Mouse (Mus musculus): ENCODE data around the gene B130006D01Rik. TPM values are rescaled to one million over a fixed set of nuclear protein-coding genes. Genes with fewer than 3 reads are reported as not detected.
"Not testable (repeated sequence)": the region's sequence is repeated elsewhere in the genome, so short reads cannot be mapped to it uniquely, and the experiment has no call there.

Gene B130006D01Rik
- polyA plus RNA-seq, 1 experiment from 2014 or later, result 0.51 TPM

DNA sequence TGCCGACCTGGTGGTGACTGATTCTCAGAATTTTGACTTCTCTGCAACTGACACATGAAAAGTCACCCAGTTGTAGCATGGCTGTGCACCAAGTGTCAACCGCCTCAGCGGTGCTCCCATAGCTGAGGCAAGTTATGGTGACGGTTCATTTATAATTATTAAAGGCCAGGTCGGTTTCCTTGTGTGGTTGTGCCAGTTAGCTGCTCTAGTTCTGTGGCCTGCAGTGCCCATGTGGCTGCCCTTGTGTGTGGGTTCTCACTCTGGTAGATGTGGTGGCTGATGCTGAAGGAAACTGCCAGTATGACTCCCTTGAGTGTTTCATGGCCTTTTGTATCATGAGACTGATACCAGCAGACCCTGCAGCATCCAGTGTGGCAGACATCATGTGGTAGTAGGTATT is 24.9 kb downstream of the B130006D01Rik start:
- Histone ChIP-seq H3K4me1 (peaks cover 14% of the 10 kb centered on the region), H3K4me3 (no peak overlapping the region), H3K9me3 (no peaks in the 10 kb centered on the region), H3K9ac (no peak overlapping the region), H3K4me2 (no peak overlapping the region), H3K36me3 (peaks cover 42% of the 10 kb centered on the region), H3K27ac (replicated peaks) (no peak overlapping the region), H3K27me3 (replicated peaks) (no peaks in the 10 kb centered on the region)
- 81% methylated on average over 5 of the region's 5 CpGs for WGBS
- no peak for ATAC-seq (ENCODE audit: extremely low read depth, insufficient number of reproducible peaks, low FRiP score, low TSS enrichment)

DNA sequence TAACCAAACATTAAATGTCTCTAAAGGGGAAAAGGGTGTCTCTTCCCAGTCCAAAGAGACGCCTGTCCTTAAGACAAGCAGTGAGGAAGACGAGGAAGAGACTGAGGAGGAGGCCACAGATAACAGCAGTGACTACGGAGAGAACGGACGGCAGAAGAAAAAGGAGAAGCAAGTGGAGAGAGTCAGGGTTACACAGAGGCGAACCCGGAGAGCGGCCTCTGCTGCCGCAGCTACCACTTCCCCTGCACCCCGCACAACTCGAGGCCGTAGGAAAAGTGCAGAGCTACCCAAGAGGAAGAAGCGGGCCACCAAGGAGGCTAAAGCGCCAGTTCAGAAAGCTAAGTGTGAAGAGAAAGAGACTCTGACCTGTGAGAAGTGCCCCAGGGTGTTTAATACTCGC is 26.2 kb downstream of the B130006D01Rik start:
- Histone ChIP-seq H3K9me3 (no peaks in the 10 kb centered on the region), H3K27ac (replicated peaks) (no peak overlapping the region), H3K4me3 (no peak overlapping the region), H3K27me3 (replicated peaks) (no peaks in the 10 kb centered on the region), H3K4me2 (no peak overlapping the region), H3K9ac (no peak overlapping the region), H3K4me1 (peaks cover 7% of the 10 kb centered on the region), H3K36me3 (peaks cover 51% of the 10 kb centered on the region)
- ATAC-seq (ENCODE audit: extremely low read depth, insufficient number of reproducible peaks, low FRiP score, low TSS enrichment), result no peak
- 77% methylated on average over 15 of the region's 15 CpGs for WGBS

DNA sequence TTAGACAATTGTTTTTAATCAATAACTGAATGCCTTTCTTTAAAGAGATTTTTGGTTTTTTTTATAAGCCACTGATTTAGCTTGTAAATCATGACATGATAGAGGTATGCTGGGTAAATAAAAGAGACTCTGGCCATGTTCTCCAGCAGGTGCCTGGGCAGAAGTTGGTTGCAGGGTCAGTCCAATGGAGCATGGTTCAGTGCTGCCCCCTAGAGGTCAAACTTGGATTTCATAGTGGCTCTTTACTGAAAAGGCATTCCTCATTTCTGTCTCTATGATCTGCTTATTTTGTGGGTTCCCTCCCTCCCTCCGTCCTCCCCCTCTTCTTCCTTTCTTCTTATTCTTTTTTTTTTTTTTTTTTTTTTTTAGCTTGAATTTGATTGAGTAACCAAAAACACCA is 27.6 kb downstream of the B130006D01Rik start:
- H3K4me3 ChIP-seq, result no peak overlapping the region
- no peaks in the 10 kb centered on the region for H3K4me1 ChIP-seq
- no peak overlapping the region for H3K9ac ChIP-seq
- 0% methylated on average over 1 of the region's 1 CpGs for WGBS
- H3K36me3 ChIP-seq, result peaks cover 62% of the 10 kb centered on the region
- no peaks in the 10 kb centered on the region for H3K9me3 ChIP-seq
- ATAC-seq (ENCODE audit: extremely low read depth, insufficient number of reproducible peaks, low FRiP score, low TSS enrichment), result no peak
- no peak overlapping the region for H3K27ac ChIP-seq (replicated peaks)
- no peaks in the 10 kb centered on the region for H3K27me3 ChIP-seq (replicated peaks)
- H3K4me2 ChIP-seq, result no peak overlapping the region

DNA sequence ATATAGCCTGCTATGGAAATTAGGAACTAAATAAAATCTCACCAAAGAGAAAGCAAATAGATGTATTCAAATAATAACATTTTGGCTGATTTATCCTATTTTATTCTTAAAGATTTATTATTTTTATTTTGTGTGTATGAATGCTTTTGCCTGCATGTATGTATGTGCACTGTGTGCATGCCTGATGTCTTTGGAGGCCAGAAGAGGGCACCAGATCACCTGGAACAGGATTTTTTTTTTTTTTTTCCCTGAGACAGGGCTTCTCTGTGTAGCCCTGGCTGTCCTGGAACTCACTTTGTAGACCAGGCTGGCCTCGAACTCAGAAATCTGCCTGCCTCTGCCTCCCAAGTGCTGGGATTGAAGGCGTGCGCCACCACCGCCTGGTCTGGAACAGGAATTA is 31.8 kb downstream of the B130006D01Rik start:
- not testable (repeated sequence) for H3K4me3 ChIP-seq; H3K9ac ChIP-seq; H3K4me2 ChIP-seq; ATAC-seq (ENCODE audit: extremely low read depth, insufficient number of reproducible peaks, low FRiP score, low TSS enrichment); H3K4me1 ChIP-seq; H3K27ac ChIP-seq (replicated peaks); H3K9me3 ChIP-seq; H3K27me3 ChIP-seq (replicated peaks)
- peaks cover 79% of the 10 kb centered on the region for H3K36me3 ChIP-seq
- 98% methylated on average over 4 of the region's 4 CpGs for WGBS

DNA sequence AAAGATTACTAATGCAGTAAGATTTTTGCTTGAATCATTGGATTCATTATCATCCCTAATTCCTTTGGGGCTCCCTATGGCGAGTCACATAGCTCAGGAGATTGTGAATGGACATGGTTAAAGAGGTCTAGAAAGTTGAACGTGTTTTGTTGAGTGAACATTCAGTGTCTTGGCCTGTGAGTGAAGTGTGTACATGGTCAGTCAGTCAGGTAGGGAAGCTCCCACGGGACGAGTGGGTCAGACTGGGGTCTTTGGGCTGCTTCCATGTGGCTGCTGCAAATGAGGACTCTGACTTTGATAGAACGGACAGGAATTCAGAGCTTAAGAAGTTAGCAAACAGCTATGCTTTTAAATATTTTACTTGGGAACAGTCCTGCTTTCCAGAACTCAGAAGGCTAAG is 37.1 kb downstream of the B130006D01Rik start:
- Histone ChIP-seq H3K9ac (no peak overlapping the region), H3K27me3 (replicated peaks) (no peaks in the 10 kb centered on the region), H3K4me1 (peaks cover 5% of the 10 kb centered on the region), H3K9me3 (no peaks in the 10 kb centered on the region), H3K36me3 (peaks cover 64% of the 10 kb centered on the region), H3K4me3 (no peak overlapping the region), H3K4me2 (no peak overlapping the region), H3K27ac (replicated peaks) (no peak overlapping the region)
- 84% methylated on average over 5 of the region's 5 CpGs for WGBS
- ATAC-seq (ENCODE audit: extremely low read depth, insufficient number of reproducible peaks, low FRiP score, low TSS enrichment), result no peak

DNA sequence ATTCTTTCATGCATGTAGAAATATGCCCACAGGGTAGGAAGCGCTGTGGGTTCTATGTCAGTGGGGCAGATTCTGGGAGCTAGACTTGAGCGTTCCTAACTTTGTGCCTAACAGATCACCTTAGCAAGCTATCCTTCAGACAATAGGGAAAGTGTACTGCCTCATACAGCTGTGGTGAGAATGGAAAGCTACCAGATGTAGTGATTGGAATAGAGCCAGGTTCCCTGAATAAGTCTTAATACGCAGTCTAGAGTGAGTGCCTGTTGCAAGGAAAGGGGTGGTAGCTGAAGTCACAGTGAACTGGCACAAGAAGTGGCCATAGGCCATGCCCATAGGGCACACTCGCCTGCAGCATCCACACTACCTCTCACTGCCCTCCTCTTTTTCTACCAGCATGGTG is 39.6 kb downstream of the B130006D01Rik start:
- Histone ChIP-seq H3K4me1 (peaks cover 5% of the 10 kb centered on the region), H3K36me3 (peaks cover 48% of the 10 kb centered on the region), H3K27me3 (replicated peaks) (no peaks in the 10 kb centered on the region), H3K9me3 (no peaks in the 10 kb centered on the region), H3K27ac (replicated peaks) (no peak overlapping the region), H3K9ac (no peak overlapping the region), H3K4me2 (no peak overlapping the region), H3K4me3 (no peak overlapping the region)
- ATAC-seq (ENCODE audit: extremely low read depth, insufficient number of reproducible peaks, low FRiP score, low TSS enrichment), result no peak
- 80% methylated on average over 4 of the region's 4 CpGs for WGBS

DNA sequence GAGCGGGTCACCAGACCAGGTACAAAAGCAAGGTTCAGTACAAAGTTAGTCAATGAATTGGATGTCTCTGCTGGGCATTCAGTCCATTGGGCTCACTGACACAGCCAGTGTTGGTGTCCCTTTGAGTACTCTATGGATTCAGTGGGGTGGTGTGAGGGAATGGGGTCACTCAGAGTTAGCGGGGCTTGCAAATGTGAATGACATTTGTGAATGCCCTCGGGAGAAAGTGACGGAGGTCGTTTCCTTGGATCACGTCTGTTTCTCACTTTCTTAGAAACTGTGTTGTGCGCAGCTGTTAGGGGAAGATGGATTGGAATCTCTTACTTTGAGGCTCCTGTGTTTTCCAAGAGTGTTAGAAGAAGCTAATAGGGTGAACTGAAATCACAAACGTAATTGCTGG is 41.4 kb downstream of the B130006D01Rik start:
- H3K27ac ChIP-seq (replicated peaks), result no peak overlapping the region
- no peak overlapping the region for H3K9ac ChIP-seq
- peaks cover 54% of the 10 kb centered on the region for H3K36me3 ChIP-seq
- H3K4me3 ChIP-seq, result no peak overlapping the region
- H3K4me1 ChIP-seq, result peaks cover 5% of the 10 kb centered on the region
- no peaks in the 10 kb centered on the region for H3K27me3 ChIP-seq (replicated peaks)
- H3K9me3 ChIP-seq, result no peaks in the 10 kb centered on the region
- ATAC-seq (ENCODE audit: extremely low read depth, insufficient number of reproducible peaks, low FRiP score, low TSS enrichment), result no peak
- no peak overlapping the region for H3K4me2 ChIP-seq
- WGBS, result 83% methylated on average over 8 of the region's 8 CpGs

DNA sequence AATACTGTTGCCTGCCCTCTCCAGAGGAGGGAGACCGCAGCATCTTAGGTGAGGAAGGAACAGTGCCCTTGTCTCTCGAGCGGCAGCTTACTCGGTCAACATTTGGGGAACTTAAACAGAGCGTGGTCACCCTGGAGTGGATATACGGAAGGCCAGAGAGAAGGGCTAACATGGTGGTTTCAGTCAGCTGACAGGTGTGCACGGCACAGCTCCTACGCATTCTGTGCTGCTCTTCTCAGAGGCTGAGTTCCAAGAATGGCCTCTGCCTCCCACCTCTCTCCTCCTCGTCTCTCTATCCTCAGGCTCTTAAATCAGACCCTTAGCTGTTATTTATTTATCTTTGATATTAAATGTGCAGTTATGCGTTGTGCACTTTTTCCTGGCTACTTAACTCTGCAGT is 41.9 kb downstream of the B130006D01Rik start:
- no peak for ATAC-seq (ENCODE audit: extremely low read depth, insufficient number of reproducible peaks, low FRiP score, low TSS enrichment)
- no peak overlapping the region for H3K4me2 ChIP-seq
- H3K9me3 ChIP-seq, result no peaks in the 10 kb centered on the region
- H3K27me3 ChIP-seq (replicated peaks), result no peaks in the 10 kb centered on the region
- no peak overlapping the region for H3K9ac ChIP-seq
- peaks cover 5% of the 10 kb centered on the region for H3K4me1 ChIP-seq
- 82% methylated on average over 10 of the region's 10 CpGs for WGBS
- peaks cover 55% of the 10 kb centered on the region for H3K36me3 ChIP-seq
- H3K4me3 ChIP-seq, result no peak overlapping the region
- H3K27ac ChIP-seq (replicated peaks), result no peak overlapping the region

DNA sequence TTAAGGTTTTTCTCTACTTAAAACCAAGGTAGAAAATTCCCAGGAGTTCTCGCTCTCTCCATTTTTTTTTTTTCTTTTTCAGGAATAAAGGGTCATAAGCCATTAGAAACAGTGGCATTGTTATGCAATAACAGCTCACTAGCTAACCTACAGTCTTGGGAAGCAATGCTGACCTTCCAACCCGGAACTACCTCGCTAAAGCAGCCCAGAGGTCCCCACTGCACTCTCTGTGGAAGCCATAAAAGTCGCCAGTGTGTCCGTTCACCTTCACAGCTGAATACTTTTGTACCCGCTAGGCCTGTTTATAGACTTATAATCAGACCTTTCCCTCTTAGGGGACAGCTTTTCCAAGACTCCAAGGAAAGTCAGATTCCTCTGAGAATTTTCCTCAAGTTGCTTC is 44.9 kb downstream of the B130006D01Rik start:
- H3K27me3 ChIP-seq (replicated peaks), result no peaks in the 10 kb centered on the region
- H3K4me1 ChIP-seq, result peaks cover 14% of the 10 kb centered on the region
- no peak overlapping the region for H3K27ac ChIP-seq (replicated peaks)
- H3K4me2 ChIP-seq, result no peak overlapping the region
- H3K36me3 ChIP-seq, result peaks cover 50% of the 10 kb centered on the region
- H3K4me3 ChIP-seq, result no peak overlapping the region
- H3K9me3 ChIP-seq, result no peaks in the 10 kb centered on the region
- WGBS, result 84% methylated on average over 6 of the region's 6 CpGs
- no peak overlapping the region for H3K9ac ChIP-seq
- no peak for ATAC-seq (ENCODE audit: extremely low read depth, insufficient number of reproducible peaks, low FRiP score, low TSS enrichment)

DNA sequence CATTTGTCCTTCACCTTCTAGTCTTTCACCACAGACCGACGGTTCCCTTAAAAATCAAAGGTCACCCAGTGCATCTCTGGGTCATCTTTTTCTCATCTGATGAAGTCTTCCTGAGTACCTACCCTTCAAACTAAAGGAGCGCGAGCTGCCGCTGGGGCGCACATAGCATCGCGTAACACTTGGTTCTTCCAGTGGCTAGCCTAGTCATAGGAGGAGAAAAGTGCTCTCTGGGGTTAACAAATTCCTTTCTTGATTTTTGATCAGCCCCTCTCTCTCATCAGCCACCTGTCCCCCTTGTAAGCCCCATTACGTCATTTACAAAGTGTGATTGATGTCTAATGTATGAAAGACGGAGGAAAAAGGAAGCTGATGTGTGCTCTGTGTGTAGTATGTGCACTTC is 45.8 kb downstream of the B130006D01Rik start:
- Histone ChIP-seq H3K9ac (no peak overlapping the region), H3K4me3 (no peak overlapping the region), H3K4me2 (no peak overlapping the region), H3K36me3 (peaks cover 40% of the 10 kb centered on the region), H3K4me1 (peaks cover 17% of the 10 kb centered on the region), H3K27ac (replicated peaks) (no peak overlapping the region), H3K27me3 (replicated peaks) (no peaks in the 10 kb centered on the region), H3K9me3 (no peaks in the 10 kb centered on the region)
- ATAC-seq (ENCODE audit: extremely low read depth, insufficient number of reproducible peaks, low FRiP score, low TSS enrichment), result no peak
- 88% methylated on average over 10 of the region's 10 CpGs for WGBS

DNA sequence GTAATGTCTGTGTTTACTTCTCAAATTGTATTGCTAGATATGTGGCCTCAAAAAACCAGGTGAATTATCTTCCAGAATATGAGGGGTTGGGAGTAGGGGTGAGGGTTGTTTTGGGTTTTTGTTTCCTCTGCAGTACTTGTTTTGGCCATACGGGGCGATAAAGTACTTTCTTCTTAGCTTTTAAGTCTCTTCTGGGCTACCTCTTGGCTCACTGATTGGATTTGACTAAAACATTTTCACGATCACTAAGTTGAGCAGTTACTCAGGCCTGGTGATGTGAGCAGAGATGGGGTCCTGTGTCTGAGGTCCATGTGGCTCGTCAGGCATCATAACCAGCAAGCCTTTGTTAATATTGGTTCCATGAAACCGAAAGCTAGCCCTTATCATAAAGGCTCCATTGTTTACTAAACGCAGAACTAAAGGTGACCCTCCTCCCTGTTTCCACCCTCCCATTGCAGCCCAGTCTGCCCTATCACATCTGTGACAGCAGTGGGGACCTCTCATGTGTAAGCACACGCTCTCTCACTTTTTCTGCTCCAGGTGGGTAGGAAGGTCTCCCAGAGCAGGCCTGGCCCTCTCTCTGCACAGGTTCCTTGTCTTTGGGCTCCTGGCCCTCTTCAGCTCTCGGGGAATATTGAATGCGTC is 47.5 kb downstream of the B130006D01Rik start:
- peaks cover 28% of the 10 kb centered on the region for H3K36me3 ChIP-seq
- no peak overlapping the region for H3K27ac ChIP-seq (replicated peaks)
- peak overlapping the region; percentile 33; the same call in 1 of the 2 replicates for H3K9ac ChIP-seq
- H3K4me3 ChIP-seq, result no peak overlapping the region
- WGBS, result 56% methylated on average over 9 of the region's 9 CpGs
- H3K4me2 ChIP-seq, result no peak overlapping the region
- no peaks in the 10 kb centered on the region for H3K9me3 ChIP-seq
- H3K4me1 ChIP-seq, result peaks cover 17% of the 10 kb centered on the region
- no peak for ATAC-seq (ENCODE audit: extremely low read depth, insufficient number of reproducible peaks, low FRiP score, low TSS enrichment)
- H3K27me3 ChIP-seq (replicated peaks), result no peaks in the 10 kb centered on the region

DNA sequence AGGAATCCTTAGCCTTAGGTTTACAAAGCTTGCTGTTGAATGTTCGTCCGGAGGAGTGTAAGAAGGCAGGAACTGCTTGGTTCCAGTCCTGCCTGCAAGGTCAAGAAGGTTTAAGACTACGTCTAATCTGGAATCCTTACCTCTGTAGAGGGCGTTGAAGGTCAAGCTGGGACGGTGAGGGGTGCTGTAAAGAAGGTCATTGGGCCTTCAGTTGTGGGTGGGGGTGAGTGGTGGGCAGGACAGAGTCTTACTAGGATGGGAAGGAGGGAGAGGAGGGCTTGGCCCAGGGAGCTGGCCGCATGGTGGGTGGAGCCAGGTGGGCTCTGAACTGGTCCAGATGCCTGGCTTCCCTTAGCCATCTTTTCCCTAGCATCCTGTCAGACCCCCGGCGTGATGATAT is 48.3 kb downstream of the B130006D01Rik start:
- Histone ChIP-seq H3K9me3 (no peaks in the 10 kb centered on the region), H3K36me3 (peaks cover 28% of the 10 kb centered on the region), H3K4me2 (no peak overlapping the region), H3K9ac (0 out of 2 replicates have a peak overlapping the region, but pooled peaks have one; percentile 33), H3K4me1 (peaks cover 17% of the 10 kb centered on the region), H3K27ac (replicated peaks) (no peak overlapping the region), H3K27me3 (replicated peaks) (no peaks in the 10 kb centered on the region), H3K4me3 (no peak overlapping the region)
- no peak for ATAC-seq (ENCODE audit: extremely low read depth, insufficient number of reproducible peaks, low FRiP score, low TSS enrichment)
- 77% methylated on average over 8 of the region's 8 CpGs for WGBS

Data from heart, embryonic 13.5 days (tissue).